Mouse (Mus musculus): ENCODE data around the gene Wfdc21.
A peak's percentile ranks its signal among the peaks of the same experiment; 100 is the strongest.

Wfdc21 gene

GRCm38 (mm10) chr11:83746681-83747080 is at the start of gene Wfdc21:
Gene Wfdc21 (plus strand): TSS chr11:83746940.
- no peak for DNase-seq (ENCODE audit: low read depth, low spot score)

- no peak for DNase-seq (ENCODE audit: low read depth, low spot score)
Observed at GRCm38 (mm10) chr11:83703705-83704104, 43.0 kb upstream of the Wfdc21 start, which contains the start of gene Wfdc17. Gene Wfdc17 (plus strand): TSS chr11:83703991.

- DNase-seq (ENCODE audit: low read depth, low spot score): no peak
Observed at GRCm38 (mm10) chr11:83708715-83709114, 38.0 kb upstream of the Wfdc21 start, which contains the start of gene Wfdc18. Gene Wfdc18 (plus strand): TSS chr11:83709015.

- DNase-seq (ENCODE audit: low read depth, low spot score): no peak
Observed at GRCm38 (mm10) chr11:83709683-83710082, 37.1 kb upstream of the Wfdc21 start.

- no peak for DNase-seq (ENCODE audit: low read depth, low spot score)
Observed at GRCm38 (mm10) chr11:83712671-83713070, 34.1 kb upstream of the Wfdc21 start.

GRCm38 (mm10) chr11:83713925-83714324 is 32.8 kb upstream of the Wfdc21 start:
- no peak for DNase-seq (ENCODE audit: low read depth, low spot score)

- no peak for DNase-seq (ENCODE audit: low read depth, low spot score)
Observed at GRCm38 (mm10) chr11:83717042-83717665, 29.6 kb upstream of the Wfdc21 start.

GRCm38 (mm10) chr11:83720766-83721165 is 26.0 kb upstream of the Wfdc21 start:
- no peak for DNase-seq (ENCODE audit: low read depth, low spot score)

GRCm38 (mm10) chr11:83728757-83729432 is 17.8 kb upstream of the Wfdc21 start:
- peak; percentile 26 for DNase-seq (ENCODE audit: low read depth, low spot score)

GRCm38 (mm10) chr11:83731116-83731515 is 15.6 kb upstream of the Wfdc21 start:
- no peak for DNase-seq (ENCODE audit: low read depth, low spot score)

- DNase-seq (ENCODE audit: low read depth, low spot score): no peak
Observed at GRCm38 (mm10) chr11:83733071-83733640, 13.6 kb upstream of the Wfdc21 start.

GRCm38 (mm10) chr11:83734215-83734614 is 12.5 kb upstream of the Wfdc21 start:
- no peak for DNase-seq (ENCODE audit: low read depth, low spot score)

GRCm38 (mm10) chr11:83735881-83736280 is 10.9 kb upstream of the Wfdc21 start:
- DNase-seq (ENCODE audit: low read depth, low spot score): no peak

GRCm38 (mm10) chr11:83737109-83737558 is 9.6 kb upstream of the Wfdc21 start:
- DNase-seq (ENCODE audit: low read depth, low spot score): no peak

- DNase-seq (ENCODE audit: low read depth, low spot score): peak; percentile 64
Observed at GRCm38 (mm10) chr11:83739241-83739640, 7.5 kb upstream of the Wfdc21 start.

- DNase-seq (ENCODE audit: low read depth, low spot score): no peak
Observed at GRCm38 (mm10) chr11:83740443-83740991, 6.2 kb upstream of the Wfdc21 start.

- DNase-seq (ENCODE audit: low read depth, low spot score): no peak
Observed at GRCm38 (mm10) chr11:83741841-83742240, 4.9 kb upstream of the Wfdc21 start.

- no peak for DNase-seq (ENCODE audit: low read depth, low spot score)
Observed at GRCm38 (mm10) chr11:83742731-83743355, 3.9 kb upstream of the Wfdc21 start.

- no peak for DNase-seq (ENCODE audit: low read depth, low spot score)
Observed at GRCm38 (mm10) chr11:83743525-83743924, 3.2 kb upstream of the Wfdc21 start.

GRCm38 (mm10) chr11:83746152-83746551 is 588 bp upstream of the Wfdc21 start:
- DNase-seq (ENCODE audit: low read depth, low spot score): no peak

GRCm38 (mm10) chr11:83747376-83748265 is 881 bp downstream of the Wfdc21 start:
- no peak for DNase-seq (ENCODE audit: low read depth, low spot score)

Measured in ZHBTc4 (cell line).